Mouse (Mus musculus): ENCODE measurements around the gene Sin3b.

DNA sequence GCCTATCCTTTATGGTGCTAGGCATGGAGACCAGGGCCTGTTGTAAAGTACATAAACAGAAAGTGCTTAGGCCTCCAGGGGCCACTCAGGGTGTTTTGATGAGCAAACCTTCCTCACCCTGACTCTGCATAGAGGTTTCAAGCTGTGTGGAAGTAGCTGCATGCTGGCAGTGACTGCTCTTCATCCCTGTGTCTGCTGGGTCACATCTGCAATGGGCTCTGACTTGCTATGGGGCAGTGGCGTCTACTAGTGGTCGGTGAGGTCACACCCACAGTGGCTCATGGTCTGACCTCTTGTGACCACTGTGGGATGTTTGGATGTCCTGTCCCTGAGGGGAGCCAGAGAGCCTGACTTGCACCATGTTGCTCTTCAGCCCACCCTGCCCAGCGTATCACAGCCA lies 28.0 kb downstream of the Sin3b start:
- no peak for TF ChIP-seq ZNF384 (IDR thresholded peaks at IDR 0.05; ENCODE audit: low read depth, low read length)
- no peak for TF ChIP-seq CHD2 (IDR thresholded peaks at IDR 0.05; ENCODE audit: low read depth, low read length)

All from ES-E14 (cell line).